In genomic region chr13:109615213-109615784, GRCm38 (mm10) we compare ENCODE assay signal across 20 mouse cellular contexts.
A peak's percentile ranks its signal among the peaks of the same experiment; 100 is the strongest.
DNase-seq lines count a peak whose midpoint lies in the region; ATAC-seq and TF ChIP-seq lines count a peak whose summit lies in the region.
"Had no signal": no experiment of that assay in that cellular context is flagged by ENCODE, and none has a peak within 500 bp of the region (broad histone marks: within the 10 kb centered on the region; RNA-seq: fewer than 3 reads in every experiment).

No protein-coding gene starts in this region.

- WGBS in liver, embryonic 16.5 days (ENCODE audit: insufficient replicate concordance): 23% methylated on average over 8 of the region's 8 CpGs

- no peaks in the 10 kb centered on the region for H3K9me3 ChIP-seq in liver, embryonic 16.5 days (replicated peaks; ENCODE audit: control insufficient read depth, low read length)
- H3K9me3 ChIP-seq: embryonic facial prominence, embryonic 10.5 days; heart, embryonic 15.5 days; midbrain, embryonic 15.5 days had no signal

- in situ Hi-C loops in Patski (cut with MboI; ENCODE audit: low pct_unique_long_range_greater_than_20kb): loop anchor here (5.0 to 25.0 kb wide), 2 partner anchors 117 to 297 kb away; no protein-coding TSS in a partner anchor

- CTCF ChIA-PET in Patski (lab: Charles Lee): interaction anchor here (0.8 to 2.8 kb wide), 5 partner anchors 13 to 135 kb away, joined by 3 to 24 read pairs (median 5); no protein-coding TSS in a partner anchor

- POLR2A ChIA-PET in Patski (lab: Charles Lee): interaction anchor here (0.6 kb wide), 2 partner anchors 86 to 160 kb away, joined by 3 to 4 read pairs; no protein-coding TSS in a partner anchor

- no peak for TF ChIP-seq CTCF in Patski (IDR thresholded peaks at IDR 0.05)

- no peak overlapping the region for H3K9ac ChIP-seq in liver, embryonic 16.5 days (ENCODE audit: low read depth, low read length)
- H3K9ac ChIP-seq: heart, embryonic 15.5 days; hindbrain, embryonic 14.5 days; midbrain, embryonic 15.5 days had no signal

- ATAC-seq in Patski: peak; percentile 16
- ATAC-seq in liver, embryonic 16.5 days (ENCODE audit: low read depth): no peak
- ATAC-seq: inflammation-experienced regulatory T-cells, adult 6 months had no signal

- no peaks in the 10 kb centered on the region for H3K36me3 ChIP-seq in liver, embryonic 16.5 days (ENCODE audit: control insufficient read depth, insufficient read depth)
- H3K36me3 ChIP-seq: embryonic facial prominence, embryonic 10.5 days; heart, embryonic 15.5 days; midbrain, embryonic 15.5 days had no signal

- DNase-seq in kidney, adult 9 months: peak; percentile 37
- no peak for DNase-seq in kidney, adult 18-20 months
- DNase-seq in 416B (ENCODE audit: low read depth) (peak; percentile 83), Patski (ENCODE audit: low read depth, low spot score) (no peak)
- DNase-seq in layer of hippocampus, adult 9-10 months (ENCODE audit: low spot score): no peak
- no peak for DNase-seq in neural tube, embryonic 10.5 days (ENCODE audit: extremely low spot score, low spot score)
- DNase-seq: adrenal gland, postnatal 36 days; gastrocnemius, postnatal 14 days; heart, postnatal 4 days; layer of hippocampus, postnatal 36 days; lung, adult 2 months; right cerebral cortex, postnatal 4 days; thymus, adult 18-20 months; thymus, postnatal 4 days had no signal

- peak overlapping the region; percentile 24; the same call in 1 of the 2 replicates for H3K27ac ChIP-seq in liver, embryonic 16.5 days (ENCODE audit: low read length)
- H3K27ac ChIP-seq: embryonic facial prominence, embryonic 10.5 days; heart, embryonic 15.5 days; hindbrain, embryonic 14.5 days; midbrain, embryonic 15.5 days had no signal

- H3K4me3 ChIP-seq in liver, embryonic 16.5 days (ENCODE audit: low read depth, low read length): no peak overlapping the region; the same call in 1 of the 2 replicates
- H3K4me3 ChIP-seq: embryonic facial prominence, embryonic 10.5 days; heart, embryonic 15.5 days; midbrain, embryonic 15.5 days had no signal

- H3K27me3 ChIP-seq in Patski: no peaks in the 10 kb centered on the region
- no peaks in the 10 kb centered on the region for H3K27me3 ChIP-seq in liver, embryonic 16.5 days (ENCODE audit: control insufficient read depth, insufficient read depth, low read depth, low read length)
- H3K27me3 ChIP-seq: heart, embryonic 15.5 days; midbrain, embryonic 15.5 days had no signal

- H3K4me2 ChIP-seq in liver, embryonic 16.5 days (ENCODE audit: low read depth, low read length): peak overlapping the region; percentile 49
- H3K4me2 ChIP-seq: heart, embryonic 15.5 days; hindbrain, embryonic 14.5 days; midbrain, embryonic 15.5 days had no signal

- H3K4me1 ChIP-seq in liver, embryonic 16.5 days (ENCODE audit: control insufficient read depth, low read depth, low read length): peaks cover 6% of the 10 kb centered on the region

Comparison
In these comparisons a context has a peak if more than half of its experiments do, and no peak if none do; other contexts are left out.
1. DNase-seq: peak in kidney, adult 9 months (single experiment) and 416B (single experiment); none in kidney, adult 18-20 months (single experiment), Patski (single experiment), layer of hippocampus, adult 9-10 months (single experiment) and neural tube, embryonic 10.5 days (single experiment).